Mouse (Mus musculus) frontal cortex, adult (tissue): ENCODE results near the gene Hspb9.

ENCODE experiments used
- ATAC-seq: cut with Nextera tagmentation; 2 replicates; pipeline ENCODE4 v1.9.2; 2017; ENCODE audit warnings: mild to moderate bottlenecking, moderate library complexity, mixed read lengths; ENCODE audit not compliant: low TSS enrichment

The Hspb9 gene

DNA sequence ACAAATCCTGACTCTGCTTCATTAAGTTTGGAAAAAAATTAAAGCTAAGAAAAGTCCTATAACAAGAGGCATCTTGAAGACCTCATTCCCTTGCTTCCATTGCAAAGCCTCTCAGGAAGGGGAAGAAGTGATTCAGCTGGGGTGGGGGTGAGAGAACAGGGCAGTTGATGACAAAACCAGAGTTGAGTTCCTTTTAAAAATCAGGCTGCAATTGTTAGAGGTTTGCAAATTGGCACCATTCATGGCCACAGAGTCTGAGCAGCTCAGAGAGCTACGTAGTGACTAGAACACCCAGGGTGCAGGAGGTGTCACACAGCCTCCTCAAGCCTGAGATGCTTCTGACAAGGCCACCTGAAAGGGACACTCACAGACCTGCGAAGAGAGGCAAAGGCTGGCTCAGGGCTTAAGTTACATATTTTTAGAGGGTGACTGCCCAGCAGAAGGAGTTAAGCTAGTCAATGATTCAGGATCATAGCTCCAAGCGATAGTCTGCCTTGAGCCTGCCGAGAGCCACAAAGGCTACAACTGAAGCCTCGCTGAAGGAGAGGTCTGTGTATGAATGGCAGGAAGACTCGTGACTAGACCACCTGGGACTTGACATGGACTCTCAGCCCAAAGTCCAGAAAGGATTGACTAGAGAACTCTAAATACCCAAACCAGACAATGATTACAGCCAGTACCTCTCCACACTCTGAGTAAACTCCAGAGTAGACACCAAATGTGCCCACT lies 17.0 kb downstream of the Hspb9 start:
- no peak for ATAC-seq

DNA sequence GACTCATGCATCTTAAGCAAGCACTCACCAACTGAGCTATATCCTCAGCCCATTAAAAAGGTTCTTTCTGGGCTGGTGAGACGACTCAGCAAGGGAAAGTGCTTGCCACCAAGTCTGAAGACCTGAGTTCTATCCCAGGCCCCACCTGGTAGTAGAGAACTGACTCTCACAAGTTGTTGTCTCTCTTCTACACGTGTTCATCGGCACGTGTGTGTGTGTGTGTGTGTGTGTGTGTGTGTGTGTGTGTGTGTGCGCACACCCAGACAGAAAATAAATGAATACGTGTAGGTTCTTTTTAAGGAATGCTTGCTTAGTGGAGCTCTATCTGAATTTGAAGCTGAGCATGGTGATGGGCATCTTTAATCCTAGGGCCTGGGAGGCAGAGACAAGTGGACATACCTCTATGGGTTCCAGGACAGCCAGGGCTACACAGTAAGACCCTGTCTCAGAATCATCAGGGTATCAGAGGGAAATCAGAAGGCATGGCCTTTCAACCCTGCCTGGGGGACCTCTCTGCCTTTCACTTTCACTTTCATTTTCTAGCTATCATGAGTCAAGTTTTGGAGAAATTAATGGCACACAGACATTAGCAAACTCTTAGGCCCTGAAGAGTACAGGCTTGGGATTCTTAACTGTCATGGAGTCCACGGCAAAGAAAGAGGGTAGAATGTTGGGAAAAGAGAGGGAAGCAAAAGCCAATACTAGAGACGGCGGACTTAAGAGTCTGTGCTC lies 21.6 kb downstream of the Hspb9 start:
- ATAC-seq = no peak

GRCm38 (mm10) chr11:100735954-100736745 lies 22.5 kb downstream of the Hspb9 start:
- no peak for ATAC-seq

GRCm38 (mm10) chr11:100736746-100737080 lies 23.1 kb downstream of the Hspb9 start:
- ATAC-seq = no peak

- ATAC-seq = no peak
Measured at GRCm38 (mm10) chr11:100737105-100737733, 23.6 kb downstream of the Hspb9 start.

GRCm38 (mm10) chr11:100738066-100738604 lies 24.5 kb downstream of the Hspb9 start, which contains the start of gene Rab5c:
Rab5c (minus strand) TSS chr11:100738215.
- ATAC-seq = peak; percentile 99

- no peak for ATAC-seq
Measured at GRCm38 (mm10) chr11:100738749-100739148, 25.1 kb downstream of the Hspb9 start.

- no peak for ATAC-seq
Measured at GRCm38 (mm10) chr11:100741348-100741747, 27.7 kb downstream of the Hspb9 start.

- peak; percentile 31; the same call in 1 of the 2 replicates for ATAC-seq
Measured at GRCm38 (mm10) chr11:100745085-100745484, 31.4 kb downstream of the Hspb9 start.

DNA sequence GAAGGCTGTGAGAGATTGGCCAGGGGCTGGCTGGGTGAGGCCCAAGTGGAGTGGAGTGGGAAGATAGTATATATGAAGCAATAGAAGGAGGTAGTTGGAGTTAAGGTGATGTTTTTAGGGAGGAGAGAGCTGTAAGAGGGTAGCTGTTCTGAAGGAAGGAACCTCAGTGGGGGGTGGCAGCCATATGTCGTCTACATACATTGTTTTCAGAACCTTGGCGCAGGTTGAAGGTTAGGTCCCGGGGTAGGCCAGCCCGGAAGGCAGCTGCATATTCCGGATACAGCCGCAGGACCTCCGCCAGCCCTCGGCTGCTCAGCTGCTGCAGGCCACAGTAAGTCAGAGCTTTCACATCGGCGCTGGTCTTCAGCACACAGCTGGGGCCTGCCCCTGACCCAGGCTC lies 32.9 kb downstream of the Hspb9 start:
- no peak for ATAC-seq

DNA sequence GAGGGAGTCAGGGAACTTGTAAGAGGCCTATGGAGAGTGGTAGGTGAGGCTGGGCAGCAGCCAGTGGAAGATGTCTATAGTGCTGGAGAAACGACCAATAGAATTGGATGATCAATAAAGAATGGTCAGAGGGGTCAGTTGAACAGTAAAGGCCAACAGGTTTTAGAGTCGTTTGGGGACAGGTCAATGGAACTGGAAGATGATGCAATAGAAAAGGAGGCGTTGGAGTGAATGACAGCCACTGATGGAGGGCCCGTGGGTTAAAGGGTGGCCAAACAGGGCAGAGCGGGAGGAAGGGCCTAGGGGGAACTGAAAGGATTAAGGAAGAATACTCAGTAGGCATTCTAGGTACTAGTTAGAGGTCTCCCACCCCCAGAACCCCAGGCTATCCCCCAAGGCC lies 33.5 kb downstream of the Hspb9 start:
- no peak for ATAC-seq

- peak; percentile 62 for ATAC-seq
Measured at GRCm38 (mm10) chr11:100748620-100749019, 35.0 kb downstream of the Hspb9 start.

DNA sequence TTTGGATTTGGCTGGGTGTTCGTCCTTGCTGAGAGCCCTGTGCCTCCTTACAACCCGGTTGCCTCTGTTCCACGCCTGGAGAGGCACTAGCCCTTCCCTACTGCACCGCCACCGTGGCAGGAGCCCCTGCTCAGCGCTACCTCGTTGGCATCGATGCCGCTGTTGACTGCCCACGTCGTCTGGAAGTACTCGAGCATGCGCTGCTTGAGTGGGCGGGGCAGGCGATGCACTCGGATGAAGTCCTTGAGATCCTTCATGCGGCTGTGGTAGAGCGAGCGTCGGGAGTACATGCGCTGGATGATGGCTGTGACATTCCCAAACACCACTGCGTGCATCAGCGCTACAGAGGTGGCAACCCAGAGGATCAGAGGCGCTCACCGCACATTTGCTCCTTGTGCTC lies 35.8 kb downstream of the Hspb9 start:
- ATAC-seq = peak; percentile 29; the same call in 1 of the 2 replicates

- no peak for ATAC-seq
Measured at GRCm38 (mm10) chr11:100750127-100750526, 36.5 kb downstream of the Hspb9 start.

GRCm38 (mm10) chr11:100752294-100752693 lies 38.6 kb downstream of the Hspb9 start:
- ATAC-seq = no peak

- peak; percentile 45; the same call in 1 of the 2 replicates for ATAC-seq
Measured at GRCm38 (mm10) chr11:100754021-100754692, 40.5 kb downstream of the Hspb9 start.

- ATAC-seq = peak; percentile 34; the same call in 1 of the 2 replicates
Measured at GRCm38 (mm10) chr11:100754693-100755057, 41.0 kb downstream of the Hspb9 start.

DNA sequence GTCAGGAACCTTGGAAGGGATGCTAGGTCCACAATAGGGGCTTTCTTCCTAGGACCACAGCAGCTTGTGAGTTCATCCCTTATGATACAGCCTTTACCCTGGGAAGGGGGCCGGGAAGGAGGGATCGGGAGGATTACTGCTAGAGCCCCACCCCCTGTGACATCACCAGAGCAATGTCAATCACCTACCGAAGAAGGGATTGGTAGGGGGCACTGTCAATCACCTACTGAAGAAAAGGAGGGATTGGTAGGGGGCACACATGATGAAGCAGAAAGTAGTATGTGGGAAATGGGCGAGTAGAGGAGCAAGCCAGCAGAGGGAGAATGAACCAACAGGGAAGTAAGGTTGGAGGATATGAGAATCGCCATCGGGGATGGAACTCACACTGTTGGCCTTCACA lies 42.8 kb downstream of the Hspb9 start:
- ATAC-seq = no peak

GRCm38 (mm10) chr11:100757566-100757965 lies 43.9 kb downstream of the Hspb9 start:
- no peak for ATAC-seq

- ATAC-seq = no peak
Measured at GRCm38 (mm10) chr11:100758707-100759610, 45.3 kb downstream of the Hspb9 start.
